Mouse (Mus musculus) E14TG2a.4 (cell line): ENCODE measurements around the gene Oxct2a.

Experiments used
- CTCF ChIP-seq: conservative IDR thresholded peaks from 2 replicates; pipeline ENCODE4 v1.5.1; 2014; ENCODE audit warnings: low read length
- POU5F1 ChIP-seq: IDR thresholded peaks from 2 replicates; pipeline ENCODE4 v1.6.1; 2014; ENCODE audit warnings: low read length, borderline replicate concordance

- TF ChIP-seq CTCF (peak; percentile 50), POU5F1 (no peak)
Observed at GRCm38 (mm10) chr4:123333151-123333550, 9.7 kb upstream of the Oxct2a start.
